Mouse (Mus musculus) megakaryocyte, embryonic 14.5 days (primary cell): ENCODE results near the gene Chmp6.

Experiments
- FLI1 ChIP-seq: IDR thresholded peaks from 2 replicates; pipeline ENCODE4 v1.6.1; 2012; ENCODE audit warnings: low read length, inconsistent platforms, mixed read lengths
- GATA1 ChIP-seq: IDR thresholded peaks from 3 replicates; pipeline ENCODE4 v1.6.1; 2012; ENCODE audit warnings: mixed read lengths, low read length, inconsistent platforms, borderline replicate concordance

- TF ChIP-seq GATA1 (no peak), FLI1 (no peak)
These were observed 35.6 kb downstream of the Chmp6 start for GRCm38 (mm10) chr11:119948803-119949202.
